Mouse (Mus musculus): ENCODE measurements around the gene Slc5a4a.
A peak's percentile ranks its signal among the peaks of the same experiment; 100 is the strongest.

DNA sequence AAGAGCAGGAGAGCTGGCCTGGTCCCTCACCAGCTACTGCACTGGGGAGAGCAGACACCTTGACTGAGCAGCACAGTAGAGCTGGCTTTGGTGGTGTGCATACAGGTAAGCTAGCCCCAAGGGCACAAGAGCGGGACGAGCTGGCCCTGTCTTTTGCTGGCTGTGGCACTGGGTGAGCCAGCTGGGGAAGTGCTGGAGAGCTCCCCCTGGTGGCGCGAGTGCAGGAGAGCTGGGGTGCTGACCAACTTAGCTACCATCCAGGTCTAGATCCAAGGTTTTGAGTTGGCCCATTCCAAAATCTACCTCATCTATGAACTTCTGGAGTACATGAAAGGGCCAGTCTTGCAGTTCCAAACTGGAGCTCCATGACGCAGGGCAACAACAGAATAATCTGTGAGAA lies 29.3 kb upstream of the Slc5a4a start:
- TF ChIP-seq CTCF (IDR thresholded peaks at IDR 0.05; ENCODE audit: control insufficient read depth, insufficient read depth, low read length) (peak; percentile 71), POLR2A (IDR thresholded peaks at IDR 0.05; ENCODE audit: borderline replicate concordance, control insufficient read depth, low read depth, low read length) (no peak)

Data from bone marrow, adult 2 months (tissue).